Mouse (Mus musculus): ENCODE results near the gene Cacna1a. TPM values are rescaled to one million over a fixed set of nuclear protein-coding genes. Genes with fewer than 3 reads are reported as not detected.
A peak's percentile ranks its signal among the peaks of the same experiment; 100 is the strongest.

The Cacna1a gene
- total and polyA plus RNA-seq, 2 experiments from 2014 or later = 4.2 to 8.6 TPM

DNA sequence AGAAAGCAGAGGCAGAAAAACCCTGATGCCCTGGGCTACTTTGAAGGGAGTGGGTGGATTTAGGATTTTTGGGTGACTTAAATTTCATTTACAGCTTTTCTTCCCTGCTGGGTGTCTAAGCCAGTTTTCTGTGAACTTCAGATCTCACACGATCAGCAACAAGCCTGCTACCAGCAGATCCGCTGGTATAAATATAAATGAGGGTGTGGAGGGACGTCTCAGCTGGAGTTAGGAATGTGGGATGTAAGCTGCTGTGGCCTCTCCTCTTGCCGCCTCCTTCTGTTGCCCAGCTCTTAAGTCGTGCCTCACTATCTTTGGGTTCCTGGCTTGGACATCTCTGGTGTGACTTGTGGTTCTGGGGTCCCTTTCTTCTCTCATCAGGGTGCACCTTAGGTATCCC is 41.3 kb downstream of the Cacna1a start:
- H3K4me2 ChIP-seq (ENCODE audit: low read depth, low read length) = no peak overlapping the region
- ATAC-seq (ENCODE audit: insufficient read depth, low read depth) (no peak), DNase-seq (ENCODE audit: low spot score) (no peak)
- TF ChIP-seq EP300 (IDR thresholded peaks at IDR 0.05; ENCODE audit: low read depth) (no peak), CTCF (IDR thresholded peaks at IDR 0.05; ENCODE audit: low read depth) (no peak)
- H3K27ac ChIP-seq (ENCODE audit: low read depth) = no peak overlapping the region
- whole genome bisulfite sequencing = 9% methylated on average over 5 of the region's 5 CpGs
- H3K4me1 ChIP-seq (ENCODE audit: control insufficient read depth, insufficient read depth) = no peaks in the 10 kb centered on the region
- no peaks in the 10 kb centered on the region for H3K36me3 ChIP-seq (replicated peaks; ENCODE audit: control insufficient read depth, insufficient read depth, low read length)
- H3K9me3 ChIP-seq (replicated peaks; ENCODE audit: control insufficient read depth, low read length) = no peaks in the 10 kb centered on the region
- no peak overlapping the region for H3K9ac ChIP-seq (replicated peaks; ENCODE audit: low read depth, low read length)
- H3K27me3 ChIP-seq (ENCODE audit: control insufficient read depth, insufficient read depth, low read length) = no peaks in the 10 kb centered on the region; the same call in 1 of the 2 replicates
- no peak overlapping the region for H3K4me3 ChIP-seq (ENCODE audit: low read depth, low read length)

DNA sequence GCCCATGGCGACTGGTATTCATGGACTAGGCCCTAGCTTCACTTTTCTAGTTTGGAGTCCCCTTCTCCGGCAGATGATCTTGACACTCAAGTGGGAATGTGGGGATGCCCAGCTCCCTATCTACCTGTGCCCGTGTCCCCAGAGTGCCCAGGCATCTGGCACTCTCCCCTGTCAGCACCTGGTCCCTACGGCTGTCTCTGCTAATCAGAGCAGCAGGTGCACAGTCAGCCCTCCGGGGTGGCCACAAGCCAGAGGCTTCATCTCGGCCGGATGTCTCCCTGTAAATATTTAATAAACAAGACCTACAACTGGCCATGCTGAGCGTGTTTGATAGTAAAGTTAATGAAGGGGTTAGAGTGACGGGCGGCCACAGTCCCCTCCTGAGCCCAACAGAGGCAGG is 47.1 kb downstream of the Cacna1a start:
- Histone ChIP-seq H3K4me3 (ENCODE audit: low read depth, low read length) (no peak overlapping the region), H3K27ac (ENCODE audit: low read depth) (no peak overlapping the region), H3K4me2 (ENCODE audit: low read depth, low read length) (no peak overlapping the region), H3K9ac (replicated peaks; ENCODE audit: low read depth, low read length) (no peak overlapping the region), H3K27me3 (ENCODE audit: control insufficient read depth, insufficient read depth, low read length) (no peaks in the 10 kb centered on the region), H3K4me1 (ENCODE audit: control insufficient read depth, insufficient read depth) (no peaks in the 10 kb centered on the region), H3K36me3 (replicated peaks; ENCODE audit: control insufficient read depth, insufficient read depth, low read length) (no peaks in the 10 kb centered on the region), H3K9me3 (replicated peaks; ENCODE audit: control insufficient read depth, low read length) (no peaks in the 10 kb centered on the region)
- DNase-seq (ENCODE audit: low spot score) (no peak), ATAC-seq (ENCODE audit: insufficient read depth, low read depth) (no peak)
- TF ChIP-seq EP300 (IDR thresholded peaks at IDR 0.05; ENCODE audit: low read depth) = no peak
- no peak for TF ChIP-seq CTCF (IDR thresholded peaks at IDR 0.05; ENCODE audit: low read depth)
- 72% methylated on average over 10 of the region's 10 CpGs for WGBS

DNA sequence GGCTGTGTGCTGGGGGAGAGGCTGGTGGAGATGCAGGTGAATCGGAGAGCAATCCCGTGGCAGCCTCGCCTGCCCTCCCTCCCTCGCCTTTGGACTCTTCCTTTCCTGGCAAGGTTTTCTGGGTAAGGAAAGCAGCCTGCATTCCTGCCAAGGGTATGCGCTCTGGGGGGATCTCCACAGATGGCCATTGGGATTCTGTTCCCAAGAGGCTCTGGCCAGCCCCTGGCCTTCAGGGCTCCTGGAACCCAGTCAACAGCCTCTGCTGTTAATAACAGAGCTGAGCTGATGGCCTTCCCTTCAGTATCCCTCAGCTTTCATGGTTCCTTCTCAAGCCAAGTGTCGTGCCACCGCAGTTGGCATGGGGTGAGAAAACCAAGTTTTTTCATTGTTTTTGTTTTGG is 51.6 kb downstream of the Cacna1a start:
- Histone ChIP-seq H3K4me1 (ENCODE audit: control insufficient read depth, insufficient read depth) (no peaks in the 10 kb centered on the region), H3K27ac (ENCODE audit: low read depth) (no peak overlapping the region), H3K9me3 (replicated peaks; ENCODE audit: control insufficient read depth, low read length) (no peaks in the 10 kb centered on the region), H3K4me3 (ENCODE audit: low read depth, low read length) (no peak overlapping the region), H3K4me2 (ENCODE audit: low read depth, low read length) (no peak overlapping the region), H3K36me3 (replicated peaks; ENCODE audit: control insufficient read depth, insufficient read depth, low read length) (no peaks in the 10 kb centered on the region), H3K27me3 (ENCODE audit: control insufficient read depth, insufficient read depth, low read length) (no peaks in the 10 kb centered on the region), H3K9ac (replicated peaks; ENCODE audit: low read depth, low read length) (no peak overlapping the region)
- TF ChIP-seq EP300 (IDR thresholded peaks at IDR 0.05; ENCODE audit: low read depth) = no peak
- no peak for TF ChIP-seq CTCF (IDR thresholded peaks at IDR 0.05; ENCODE audit: low read depth)
- DNase-seq (ENCODE audit: low spot score) (no peak), ATAC-seq (ENCODE audit: insufficient read depth, low read depth) (no peak)
- 75% methylated on average over 7 of the region's 7 CpGs for WGBS

DNA sequence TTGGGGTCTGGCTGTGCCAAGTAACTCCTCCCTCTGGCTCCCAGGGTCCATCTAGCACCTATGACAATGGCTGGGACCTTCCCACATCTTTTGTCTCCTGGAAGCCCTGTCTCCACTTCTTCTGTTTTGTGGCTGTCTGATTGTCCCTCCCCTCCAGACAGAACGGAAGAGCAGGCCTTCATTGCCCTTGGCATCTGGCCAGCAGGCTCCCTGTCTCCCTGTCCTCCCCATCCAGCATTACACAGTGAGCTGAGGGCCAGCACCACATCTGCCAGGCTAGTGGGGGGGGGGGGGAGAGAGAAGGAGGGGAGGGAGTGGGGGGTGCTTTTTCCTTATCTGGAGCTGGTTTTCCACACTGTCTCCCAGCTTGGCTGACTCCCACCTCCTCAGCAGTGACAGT is 53.8 kb downstream of the Cacna1a start:
- no peak overlapping the region for H3K27ac ChIP-seq (ENCODE audit: low read depth)
- ATAC-seq (ENCODE audit: insufficient read depth, low read depth) = no peak
- no peak for TF ChIP-seq CTCF (IDR thresholded peaks at IDR 0.05; ENCODE audit: low read depth)
- TF ChIP-seq EP300 (IDR thresholded peaks at IDR 0.05; ENCODE audit: low read depth) = no peak
- DNase-seq (ENCODE audit: low spot score) = no peak
- no peak overlapping the region for H3K4me2 ChIP-seq (ENCODE audit: low read depth, low read length)
- H3K27me3 ChIP-seq (ENCODE audit: control insufficient read depth, insufficient read depth, low read length) = no peaks in the 10 kb centered on the region
- 8% methylated on average over 1 of the region's 1 CpGs for WGBS
- no peaks in the 10 kb centered on the region for H3K9me3 ChIP-seq (replicated peaks; ENCODE audit: control insufficient read depth, low read length)
- H3K36me3 ChIP-seq (replicated peaks; ENCODE audit: control insufficient read depth, insufficient read depth, low read length) = no peaks in the 10 kb centered on the region
- no peak overlapping the region for H3K9ac ChIP-seq (replicated peaks; ENCODE audit: low read depth, low read length)
- no peak overlapping the region for H3K4me3 ChIP-seq (ENCODE audit: low read depth, low read length)
- H3K4me1 ChIP-seq (ENCODE audit: control insufficient read depth, insufficient read depth) = no peaks in the 10 kb centered on the region

DNA sequence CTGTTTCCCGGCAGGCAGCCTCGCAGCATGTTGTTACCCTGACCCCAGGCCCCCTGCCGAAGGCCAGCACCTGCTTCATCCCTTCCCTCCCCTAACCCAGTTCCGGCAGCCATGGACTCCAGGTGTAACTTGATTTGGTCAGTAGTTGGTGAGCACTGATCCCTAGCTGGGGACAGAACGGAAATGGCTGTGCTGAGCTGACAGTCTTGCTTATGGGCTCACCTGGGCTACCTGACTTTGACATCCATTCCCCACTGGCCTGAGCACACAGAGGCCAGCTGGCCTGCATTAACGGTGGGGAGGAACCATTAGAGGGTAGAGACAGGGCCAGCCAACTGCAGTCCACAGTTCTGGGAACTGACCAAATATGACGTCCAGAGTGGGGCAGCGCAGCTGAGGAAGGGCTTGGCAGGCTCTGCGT is 58.3 kb downstream of the Cacna1a start:
- no peak for ATAC-seq (ENCODE audit: insufficient read depth, low read depth)
- no peak overlapping the region for H3K4me2 ChIP-seq (ENCODE audit: low read depth, low read length)
- no peak for DNase-seq (ENCODE audit: low spot score)
- no peaks in the 10 kb centered on the region for H3K4me1 ChIP-seq (ENCODE audit: control insufficient read depth, insufficient read depth)
- H3K4me3 ChIP-seq (ENCODE audit: low read depth, low read length) = no peak overlapping the region
- WGBS = 75% methylated on average over 9 of the region's 9 CpGs
- no peaks in the 10 kb centered on the region for H3K27me3 ChIP-seq (ENCODE audit: control insufficient read depth, insufficient read depth, low read length)
- H3K27ac ChIP-seq (ENCODE audit: low read depth) = no peak overlapping the region
- no peaks in the 10 kb centered on the region for H3K9me3 ChIP-seq (replicated peaks; ENCODE audit: control insufficient read depth, low read length)
- H3K9ac ChIP-seq (replicated peaks; ENCODE audit: low read depth, low read length) = no peak overlapping the region
- no peaks in the 10 kb centered on the region for H3K36me3 ChIP-seq (replicated peaks; ENCODE audit: control insufficient read depth, insufficient read depth, low read length)
- TF ChIP-seq CTCF (IDR thresholded peaks at IDR 0.05; ENCODE audit: low read depth) (no peak), EP300 (IDR thresholded peaks at IDR 0.05; ENCODE audit: low read depth) (no peak)

DNA sequence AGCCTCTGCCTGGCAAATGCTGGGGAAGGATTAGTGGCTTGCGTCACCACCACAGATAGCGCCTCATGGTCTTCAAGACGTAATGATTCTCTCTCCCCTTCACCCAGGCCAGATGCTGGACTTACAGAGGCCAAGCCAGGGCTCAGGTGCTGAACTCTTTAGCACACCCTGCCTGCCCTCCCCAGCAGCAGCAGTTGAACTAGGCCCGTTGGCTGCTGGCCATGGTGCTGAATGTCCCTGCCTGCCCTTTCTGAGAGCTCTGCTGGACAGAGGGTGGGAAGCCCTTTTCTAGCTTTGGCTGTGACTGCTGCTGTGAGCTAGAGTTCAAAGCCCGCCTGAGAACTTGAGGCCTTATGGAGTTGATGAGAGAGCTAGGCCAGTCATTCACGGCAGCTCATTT is 66.3 kb downstream of the Cacna1a start:
- DNase-seq (ENCODE audit: low spot score) (peak; percentile 41), ATAC-seq (ENCODE audit: insufficient read depth, low read depth) (0 out of 2 replicates have a peak, but pooled peaks have one; percentile 33)
- Histone ChIP-seq H3K9me3 (replicated peaks; ENCODE audit: control insufficient read depth, low read length) (no peaks in the 10 kb centered on the region), H3K4me2 (ENCODE audit: low read depth, low read length) (no peak overlapping the region), H3K4me3 (ENCODE audit: low read depth, low read length) (no peak overlapping the region), H3K27me3 (ENCODE audit: control insufficient read depth, insufficient read depth, low read length) (no peaks in the 10 kb centered on the region), H3K36me3 (replicated peaks; ENCODE audit: control insufficient read depth, insufficient read depth, low read length) (no peaks in the 10 kb centered on the region), H3K27ac (ENCODE audit: low read depth) (no peak overlapping the region), H3K4me1 (ENCODE audit: control insufficient read depth, insufficient read depth) (no peaks in the 10 kb centered on the region), H3K9ac (replicated peaks; ENCODE audit: low read depth, low read length) (no peak overlapping the region)
- WGBS = 19% methylated on average over 6 of the region's 6 CpGs
- TF ChIP-seq EP300 (IDR thresholded peaks at IDR 0.05; ENCODE audit: low read depth) (no peak), CTCF (IDR thresholded peaks at IDR 0.05; ENCODE audit: low read depth) (peak; percentile 44)
